Mouse (Mus musculus) heart, embryonic 11.5 days (tissue): ENCODE measurements around the gene Mgat5b. TPM values are rescaled to one million over a fixed set of nuclear protein-coding genes. Genes with fewer than 3 reads are reported as not detected.

Source experiments
- ATAC-seq: fragments of 200-750 bp; cut with Nextera tagmentation; replicated peaks from 2 replicates; pipeline ENCODE4 v1.8.0; 2017; ENCODE audit warnings: moderate library complexity; ENCODE audit not compliant: insufficient number of reproducible peaks, low FRiP score, low TSS enrichment
- H3K27ac ChIP-seq: fragments of 300-500 bp; sonication (generic); 2 replicates; pipeline ENCODE4 v1.5.1; 2014; ENCODE audit warnings: mild to moderate bottlenecking, low read depth, low read length
- H3K27me3 ChIP-seq: fragments of 300-500 bp; sonication (generic); 2 replicates; pipeline ENCODE4 v1.6.1; 2014; ENCODE audit warnings: mild to moderate bottlenecking, low read length, mixed read lengths; ENCODE audit not compliant: control insufficient read depth, insufficient read depth
- H3K36me3 ChIP-seq: fragments of 300-500 bp; sonication (generic); 2 replicates; pipeline ENCODE4 v1.6.1; 2014; ENCODE audit warnings: mild to moderate bottlenecking, low read length, moderate library complexity, mixed read lengths; ENCODE audit not compliant: control insufficient read depth, insufficient read depth
- H3K4me1 ChIP-seq: fragments of 300-500 bp; sonication (generic); 2 replicates; pipeline ENCODE4 v1.6.1; 2014; ENCODE audit warnings: low read length; ENCODE audit not compliant: control insufficient read depth, insufficient read depth
- H3K4me2 ChIP-seq: fragments of 300-500 bp; sonication (generic); 2 replicates; pipeline ENCODE4 v1.6.1; 2014; ENCODE audit warnings: mild to moderate bottlenecking, moderate library complexity
- H3K4me3 ChIP-seq: fragments of 300-500 bp; sonication (generic); 2 replicates; pipeline ENCODE4 v1.5.1; 2014; ENCODE audit warnings: low read depth, low read length
- H3K9ac ChIP-seq: fragments of 300-500 bp; sonication (generic); 2 replicates; pipeline ENCODE4 v1.6.1; 2014; ENCODE audit warnings: mild to moderate bottlenecking, low read depth, low read length, moderate library complexity
- H3K9me3 ChIP-seq: fragments of 300-500 bp; sonication (generic); replicated peaks from 2 replicates; pipeline ENCODE4 v1.6.1; 2016; ENCODE audit warnings: low read length; ENCODE audit not compliant: control insufficient read depth
- whole genome bisulfite sequencing: fragments of 180-500 bp; shearing (Covaris S2); extraction: QIAGEN DNeasy Blood & Tissue Kit; methylation state at CpG from one replicate; pipeline ENCODE4 v1.1.7; 2014; ENCODE audit not compliant: insufficient replicate concordance; 5-methylcytosine and 5-hydroxymethylcytosine counted together
- polyA plus RNA-seq: library from polyadenylated mRNA; unstranded; fragments of >200 nt; fragmentation: Nextera tagmentation; extraction: Ambion mirVana; gene quantifications from 2 replicates; pipeline ENCODE4 v1.2.1, GENCODE M21; 2014

The Mgat5b gene
- polyA plus RNA-seq, 1 experiment from 2014 or later, result 0.29 TPM

DNA sequence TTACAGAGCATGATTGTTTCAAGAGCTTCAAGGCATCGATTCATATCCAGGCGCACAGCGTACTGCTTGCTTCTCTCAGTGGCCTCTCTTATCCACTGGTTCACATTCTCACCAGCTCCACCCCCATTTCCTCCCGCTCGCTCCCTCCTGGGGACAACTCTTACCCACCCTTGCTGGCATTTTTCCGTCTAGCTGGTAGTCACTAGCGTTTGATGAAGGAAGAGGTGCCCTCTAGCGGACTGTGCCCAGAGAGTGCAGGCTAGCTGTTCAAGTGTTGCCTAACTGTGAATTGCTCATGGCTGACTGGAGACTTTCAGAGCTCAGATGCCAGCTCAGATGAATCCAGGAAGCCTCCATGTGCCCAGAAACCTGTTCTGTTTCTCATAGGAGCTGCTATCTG lies 99.7 kb downstream of the Mgat5b start:
- Histone ChIP-seq H3K9ac (no peak overlapping the region), H3K9me3 (peaks cover 2% of the 10 kb centered on the region; the same call in 1 of the 2 replicates), H3K36me3 (no peaks in the 10 kb centered on the region), H3K27me3 (no peaks in the 10 kb centered on the region; the same call in 1 of the 2 replicates), H3K27ac (no peak overlapping the region), H3K4me2 (peak overlapping the region; percentile 23), H3K4me3 (no peak overlapping the region), H3K4me1 (peaks cover 4% of the 10 kb centered on the region; the same call in 1 of the 2 replicates)
- ATAC-seq, result no peak
- 1% methylated on average over 8 of the region's 8 CpGs for WGBS

DNA sequence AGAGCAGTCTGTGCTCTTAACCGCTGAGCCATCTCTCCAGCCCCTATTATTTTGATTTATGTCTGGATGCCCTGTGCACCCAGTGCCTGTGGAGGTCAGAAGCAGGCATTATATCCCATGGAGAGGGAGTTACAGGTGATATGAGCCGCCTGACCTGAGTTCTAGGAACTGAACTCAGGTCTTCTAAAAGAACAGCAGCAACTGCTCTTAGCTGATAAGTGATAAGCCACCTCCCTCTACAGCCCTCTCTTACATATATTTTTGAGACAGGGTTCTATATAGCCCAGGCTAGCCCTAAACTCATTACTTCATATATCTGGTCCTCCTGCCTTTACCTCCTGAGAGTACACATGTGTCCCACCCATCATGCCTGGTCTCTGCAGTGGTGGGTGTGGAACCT lies 102.4 kb downstream of the Mgat5b start:
- H3K9ac ChIP-seq, result no peak overlapping the region
- H3K4me1 ChIP-seq, result peaks cover 4% of the 10 kb centered on the region; the same call in 1 of the 2 replicates
- no peak for ATAC-seq
- WGBS, result 70% methylated on average over 2 of the region's 2 CpGs
- no peak overlapping the region for H3K27ac ChIP-seq
- peaks cover 5% of the 10 kb centered on the region; the same call in 1 of the 2 replicates for H3K9me3 ChIP-seq
- H3K4me3 ChIP-seq, result no peak overlapping the region
- H3K4me2 ChIP-seq, result no peak overlapping the region
- no peaks in the 10 kb centered on the region for H3K36me3 ChIP-seq
- H3K27me3 ChIP-seq, result no peaks in the 10 kb centered on the region; the same call in 1 of the 2 replicates

DNA sequence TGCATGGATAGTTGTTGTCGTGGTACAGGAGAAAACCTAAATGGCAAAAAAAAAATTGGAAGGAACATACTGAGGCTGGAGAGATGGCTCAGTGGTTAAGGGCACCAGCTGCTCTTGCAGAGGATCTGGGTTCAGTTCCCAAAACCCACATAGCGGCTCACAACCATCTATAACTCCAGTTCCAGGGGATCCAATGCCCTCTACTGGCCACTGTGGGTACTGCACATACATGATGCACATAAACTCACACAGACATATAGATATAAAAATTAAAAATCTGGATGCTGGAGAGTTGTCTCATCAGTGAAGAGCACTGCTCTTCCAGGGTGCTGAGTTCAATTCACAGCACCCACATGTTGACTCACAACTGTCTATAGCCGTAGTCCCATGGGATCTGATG lies 104.9 kb downstream of the Mgat5b start:
- Histone ChIP-seq H3K9me3 (peaks cover 5% of the 10 kb centered on the region; the same call in 1 of the 2 replicates), H3K4me2 (no peak overlapping the region), H3K4me1 (peaks cover 3% of the 10 kb centered on the region; the same call in 1 of the 2 replicates), H3K27ac (no peak overlapping the region), H3K9ac (no peak overlapping the region), H3K4me3 (no peak overlapping the region), H3K36me3 (no peaks in the 10 kb centered on the region), H3K27me3 (0 out of 2 replicates have a peak, but pooled peaks cover under 1% of the 10 kb centered on the region)
- ATAC-seq, result no peak
- 85% methylated on average over 3 of the region's 3 CpGs for WGBS

DNA sequence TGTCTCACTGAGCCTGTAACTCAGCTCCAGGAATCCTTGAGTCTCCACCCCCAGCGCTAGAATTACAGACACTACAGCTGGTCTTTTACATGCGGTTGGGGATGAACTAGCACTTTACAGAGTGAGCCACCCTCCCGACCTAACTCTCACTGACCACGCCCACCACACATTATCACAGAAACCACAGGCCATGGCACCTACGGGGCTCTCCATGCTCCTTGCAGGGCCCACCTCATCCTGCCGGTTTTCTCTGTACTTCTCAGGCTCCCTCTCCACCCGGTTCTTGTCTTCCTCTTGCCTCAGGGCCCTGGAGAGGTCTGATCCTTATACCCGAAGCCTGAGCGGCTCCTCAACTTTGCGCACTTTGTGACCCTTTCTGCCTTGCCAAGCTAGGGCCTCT lies 109.0 kb downstream of the Mgat5b start:
- Histone ChIP-seq H3K36me3 (no peaks in the 10 kb centered on the region), H3K4me3 (no peak overlapping the region), H3K4me1 (peaks cover 24% of the 10 kb centered on the region), H3K27me3 (0 out of 2 replicates have a peak, but pooled peaks cover 3% of the 10 kb centered on the region), H3K4me2 (no peak overlapping the region; the same call in 1 of the 2 replicates), H3K9ac (no peak overlapping the region), H3K9me3 (peaks cover 5% of the 10 kb centered on the region; the same call in 1 of the 2 replicates), H3K27ac (no peak overlapping the region)
- 32% methylated on average over 10 of the region's 10 CpGs for WGBS
- no peak for ATAC-seq

DNA sequence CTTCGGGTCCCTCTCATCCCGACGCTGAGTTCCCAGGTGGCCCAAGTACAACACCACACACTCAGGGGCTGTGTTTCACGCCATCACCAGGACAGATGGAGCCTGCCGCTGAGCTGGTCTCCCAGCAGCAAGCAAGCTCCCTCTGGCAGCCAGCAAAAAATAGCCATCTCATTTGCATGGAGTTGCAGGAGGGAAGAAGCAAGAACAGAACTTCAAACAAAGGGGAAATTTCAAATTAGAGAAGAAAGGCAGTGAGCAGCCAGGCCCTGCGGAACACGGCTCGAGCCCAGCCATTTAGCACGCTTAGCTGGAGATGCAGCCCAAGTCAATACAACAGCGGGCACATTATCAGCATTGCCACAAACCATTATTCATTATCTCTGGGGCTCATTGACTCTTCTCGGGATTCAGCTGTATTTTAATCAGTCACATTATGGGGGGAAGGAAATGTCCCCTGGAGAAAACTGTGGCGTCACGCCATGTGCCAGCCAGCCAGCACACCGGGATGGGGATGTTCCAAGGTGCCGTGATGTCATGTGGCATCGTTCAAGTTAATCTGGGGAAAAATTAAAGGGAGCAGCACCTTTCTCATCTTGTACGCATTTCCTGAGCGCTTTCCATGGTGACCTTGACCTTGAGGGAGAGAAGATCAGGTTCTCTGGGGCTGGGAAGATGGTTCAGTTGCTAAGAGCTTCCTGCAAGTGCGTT lies 110.4 kb downstream of the Mgat5b start:
- 0 out of 2 replicates have a peak, but pooled peaks cover 3% of the 10 kb centered on the region for H3K27me3 ChIP-seq
- no peaks in the 10 kb centered on the region for H3K9me3 ChIP-seq
- H3K4me3 ChIP-seq, result no peak overlapping the region
- 55% methylated on average over 19 of the region's 19 CpGs for WGBS
- H3K9ac ChIP-seq, result no peak overlapping the region
- H3K4me2 ChIP-seq, result no peak overlapping the region
- no peaks in the 10 kb centered on the region for H3K36me3 ChIP-seq
- H3K4me1 ChIP-seq, result peaks cover 24% of the 10 kb centered on the region
- no peak overlapping the region for H3K27ac ChIP-seq
- ATAC-seq, result no peak

DNA sequence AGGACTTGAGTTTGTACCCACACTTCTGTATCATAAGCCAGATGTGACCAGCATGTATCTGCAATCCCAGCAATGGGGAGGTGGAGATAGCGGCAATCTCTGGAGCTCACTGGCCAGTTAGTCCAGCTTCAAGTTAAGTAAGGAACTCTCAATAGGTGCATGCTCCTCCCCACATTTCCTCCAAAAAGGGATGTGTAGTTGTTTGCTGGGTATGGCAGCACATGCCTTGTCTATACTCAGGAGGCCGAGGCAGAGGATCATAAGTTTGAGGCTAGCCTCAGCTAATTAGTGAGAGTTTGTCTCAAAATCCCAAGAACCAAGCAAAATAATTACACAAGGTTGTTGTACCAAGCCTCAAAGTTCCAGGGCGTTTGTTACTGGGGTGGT lies 110.9 kb downstream of the Mgat5b start:
- ATAC-seq, result no peak
- H3K27me3 ChIP-seq, result 0 out of 2 replicates have a peak, but pooled peaks cover 3% of the 10 kb centered on the region
- H3K9ac ChIP-seq, result no peak overlapping the region
- H3K9me3 ChIP-seq, result no peaks in the 10 kb centered on the region
- H3K4me3 ChIP-seq, result no peak overlapping the region
- no peak overlapping the region for H3K27ac ChIP-seq
- WGBS, result 77% methylated on average over 3 of the region's 3 CpGs
- peaks cover 24% of the 10 kb centered on the region for H3K4me1 ChIP-seq
- no peaks in the 10 kb centered on the region for H3K36me3 ChIP-seq
- no peak overlapping the region for H3K4me2 ChIP-seq

DNA sequence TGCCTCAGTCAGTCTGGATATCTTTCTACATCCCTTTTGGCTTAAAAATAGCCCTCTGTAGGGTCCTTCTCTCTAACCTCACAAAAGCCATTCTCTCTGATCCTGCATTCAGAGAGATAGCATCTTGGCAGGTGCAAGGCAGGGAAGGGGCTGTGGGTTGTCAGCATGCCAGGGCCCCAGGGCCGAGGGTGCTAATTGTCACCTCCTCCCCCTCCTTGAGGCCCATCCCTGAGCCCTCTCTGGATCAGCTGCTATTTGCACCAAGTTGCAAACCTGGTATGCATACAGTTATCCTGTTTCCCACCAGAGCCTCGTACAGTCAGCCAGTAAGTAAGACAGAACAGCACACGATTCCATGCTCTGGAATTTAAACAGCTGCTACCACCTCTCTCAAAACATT lies 111.4 kb downstream of the Mgat5b start:
- Histone ChIP-seq H3K36me3 (no peaks in the 10 kb centered on the region), H3K4me2 (peak overlapping the region; percentile 19; the same call in 1 of the 2 replicates), H3K27me3 (0 out of 2 replicates have a peak, but pooled peaks cover 3% of the 10 kb centered on the region), H3K27ac (no peak overlapping the region), H3K9ac (0 out of 2 replicates have a peak overlapping the region, but pooled peaks have one; percentile 34), H3K4me3 (no peak overlapping the region), H3K9me3 (no peaks in the 10 kb centered on the region), H3K4me1 (peaks cover 24% of the 10 kb centered on the region)
- WGBS, result 24% methylated on average over 3 of the region's 3 CpGs
- no peak for ATAC-seq

DNA sequence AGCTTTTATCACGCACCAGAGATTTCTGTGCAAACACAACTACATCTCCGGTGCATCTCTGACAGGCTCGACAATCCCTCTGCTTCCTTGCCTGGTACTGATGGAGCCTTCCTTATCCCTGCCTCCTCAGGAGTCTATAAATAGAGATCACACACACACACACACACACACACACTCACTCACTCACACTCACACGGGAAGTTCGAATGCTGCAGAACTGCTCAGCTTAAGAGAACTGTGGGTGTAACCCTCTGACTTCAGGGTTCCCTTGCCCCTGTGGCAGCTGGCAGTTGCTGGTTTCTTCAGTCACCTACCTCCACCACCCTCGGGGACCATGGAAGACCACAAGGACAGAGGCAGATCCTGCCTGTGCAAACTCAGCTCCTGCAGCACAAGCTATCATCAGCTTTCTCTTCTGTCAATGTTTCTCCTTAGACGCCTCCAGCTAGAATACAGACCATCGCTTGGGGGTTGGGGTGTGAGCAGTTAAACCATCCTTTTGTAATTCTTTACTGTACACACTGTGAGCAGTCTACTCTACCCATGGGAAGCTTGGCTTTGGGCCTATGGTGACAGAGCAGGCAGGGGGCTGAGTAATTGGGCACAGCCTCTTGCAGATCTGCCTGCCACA lies 111.9 kb downstream of the Mgat5b start:
- no peak for ATAC-seq
- Histone ChIP-seq H3K27me3 (0 out of 2 replicates have a peak, but pooled peaks cover 3% of the 10 kb centered on the region), H3K9me3 (no peaks in the 10 kb centered on the region), H3K27ac (peak overlapping the region; percentile 50), H3K4me3 (no peak overlapping the region), H3K4me2 (peak overlapping the region; percentile 19; the same call in 1 of the 2 replicates), H3K4me1 (peaks cover 24% of the 10 kb centered on the region), H3K36me3 (no peaks in the 10 kb centered on the region), H3K9ac (0 out of 2 replicates have a peak overlapping the region, but pooled peaks have one; percentile 34)
- WGBS, result 35% methylated on average over 8 of the region's 8 CpGs
